Mouse (Mus musculus) forebrain, embryonic 15.5 days (tissue): ENCODE results near the gene Mlip. TPM values are rescaled to one million over a fixed set of nuclear protein-coding genes. Genes with fewer than 3 reads are reported as not detected.
A peak's percentile ranks its signal among the peaks of the same experiment; 100 is the strongest.

Source experiments
- ATAC-seq: fragments of 200-750 bp; cut with Nextera tagmentation; replicated peaks from 2 replicates; pipeline ENCODE4 v1.8.0; 2017; ENCODE audit warnings: mild to moderate bottlenecking, moderate TSS enrichment, moderate library complexity
- H3K27ac ChIP-seq: fragments of 300-500 bp; sonication (generic); replicated peaks from 2 replicates; pipeline ENCODE4 v1.5.1; 2015; ENCODE audit warnings: mild to moderate bottlenecking, inconsistent platforms
- H3K27me3 ChIP-seq: fragments of 300-500 bp; sonication (generic); 2 replicates; pipeline ENCODE4 v1.6.1; 2015; ENCODE audit warnings: inconsistent platforms
- H3K36me3 ChIP-seq: fragments of 300-500 bp; sonication (generic); 2 replicates; pipeline ENCODE4 v1.6.1; 2015; ENCODE audit warnings: mild to moderate bottlenecking, inconsistent platforms
- H3K4me1 ChIP-seq: fragments of 300-500 bp; sonication (generic); 2 replicates; pipeline ENCODE4 v1.6.1; 2015; ENCODE audit warnings: inconsistent platforms
- H3K4me2 ChIP-seq: fragments of 300-500 bp; sonication (generic); replicated peaks from 2 replicates; pipeline ENCODE4 v1.6.1; 2015; ENCODE audit warnings: mild to moderate bottlenecking, inconsistent platforms
- H3K4me3 ChIP-seq: fragments of 300-500 bp; sonication (generic); 2 replicates; pipeline ENCODE4 v1.5.1; 2015; ENCODE audit warnings: mild to moderate bottlenecking, inconsistent platforms
- H3K9ac ChIP-seq: fragments of 300-500 bp; sonication (generic); replicated peaks from 2 replicates; pipeline ENCODE4 v1.6.1; 2015; ENCODE audit warnings: mild to moderate bottlenecking, inconsistent platforms
- H3K9me3 ChIP-seq: fragments of 300-500 bp; sonication (generic); 2 replicates; pipeline ENCODE4 v1.6.1; 2016; ENCODE audit warnings: inconsistent platforms
- WGBS: fragments of 180-500 bp; shearing (Covaris S2); methylation state at CpG from one replicate; pipeline ENCODE4 v1.1.7; 2015; ENCODE audit warnings: mixed read lengths; 5-methylcytosine and 5-hydroxymethylcytosine counted together
- polyA plus RNA-seq: library from polyadenylated mRNA; unstranded; fragments of >200 nt; fragmentation: Nextera tagmentation; extraction: Ambion mirVana; gene quantifications from 2 replicates; pipeline ENCODE4 v1.2.1, GENCODE M21; 2015

Gene Mlip
- polyA plus RNA-seq, 1 experiment from 2014 or later = 5.5 TPM

GRCm38 (mm10) chr9:77340159-77340862, 12.5 kb downstream of the Mlip start:
- 15% methylated on average over 18 of the region's 18 CpGs for WGBS
- H3K9ac ChIP-seq = 0 out of 2 replicates have a peak overlapping the region, but pooled peaks have one; percentile 27
- peak; percentile 84 for ATAC-seq

DNA sequence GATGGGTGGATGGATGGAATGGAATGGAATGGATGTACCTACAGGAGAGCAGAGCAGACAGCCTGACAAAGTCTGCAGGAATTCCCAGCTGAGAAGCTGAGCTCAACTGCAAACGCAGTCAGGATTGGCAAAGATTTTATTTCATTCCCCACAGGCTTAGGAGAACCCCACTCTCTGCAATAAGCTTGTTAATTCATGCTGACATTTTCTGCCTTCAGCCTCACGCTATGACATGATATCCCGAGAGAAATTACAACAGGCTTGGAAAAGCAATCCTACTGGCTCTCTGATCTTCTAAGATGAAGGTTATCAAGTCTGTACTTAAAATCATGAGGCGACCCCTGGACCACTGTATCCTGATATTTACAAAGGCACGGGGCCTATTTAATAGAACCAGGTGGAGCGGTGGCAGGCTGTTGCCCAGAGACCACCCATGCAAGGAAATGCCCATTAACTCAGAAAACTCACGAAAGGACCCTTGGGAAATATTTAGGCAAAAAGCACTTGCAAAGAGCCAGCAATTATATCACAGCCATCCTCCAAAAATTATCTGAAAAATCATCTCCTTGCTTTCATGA, 13.1 kb downstream of the Mlip start:
- Histone ChIP-seq H3K36me3 (no peaks in the 10 kb centered on the region), H3K4me2 (peak overlapping the region; percentile 39), H3K4me1 (peaks cover 15% of the 10 kb centered on the region; the same call in 1 of the 2 replicates), H3K9me3 (no peaks in the 10 kb centered on the region), H3K27ac (peak overlapping the region; percentile 63), H3K9ac (0 out of 2 replicates have a peak overlapping the region, but pooled peaks have one; percentile 27), H3K27me3 (no peaks in the 10 kb centered on the region), H3K4me3 (peak overlapping the region; percentile 31; the same call in 1 of the 2 replicates)
- no peak; the same call in 1 of the 2 replicates for ATAC-seq
- 57% methylated on average over 7 of the region's 7 CpGs for WGBS

More at GRCm38 (mm10) chr9:77340159-77340862, 12.5 kb downstream of the Mlip start:
- no peaks in the 10 kb centered on the region for H3K27me3 ChIP-seq
- H3K4me1 ChIP-seq = peaks cover 15% of the 10 kb centered on the region; the same call in 1 of the 2 replicates
- peak overlapping the region; percentile 63 for H3K27ac ChIP-seq
- no peaks in the 10 kb centered on the region for H3K9me3 ChIP-seq
- H3K36me3 ChIP-seq = no peaks in the 10 kb centered on the region
- H3K4me2 ChIP-seq = peak overlapping the region; percentile 39
- peak overlapping the region; percentile 31 for H3K4me3 ChIP-seq

DNA sequence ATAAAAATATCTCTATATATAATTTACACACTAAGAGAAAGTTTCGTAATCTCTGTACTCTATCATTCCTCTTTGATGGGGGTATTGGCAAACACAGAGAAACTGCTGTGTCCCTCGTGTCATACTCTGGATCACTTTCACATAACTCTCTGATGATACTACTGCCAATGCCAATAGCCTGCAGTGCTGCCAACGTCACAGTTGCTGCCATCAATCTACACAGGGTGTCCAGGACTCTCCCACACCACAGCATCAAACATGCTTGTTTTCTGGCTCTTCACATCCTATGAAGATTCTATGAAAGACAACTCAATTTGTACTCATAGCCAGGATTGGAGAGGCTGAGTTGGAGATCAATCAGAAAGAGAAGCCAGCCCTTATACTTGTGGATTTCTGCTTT, 17.4 kb downstream of the Mlip start:
- H3K27me3 ChIP-seq = no peaks in the 10 kb centered on the region
- no peaks in the 10 kb centered on the region for H3K9me3 ChIP-seq
- no peak overlapping the region for H3K4me3 ChIP-seq
- H3K36me3 ChIP-seq = no peaks in the 10 kb centered on the region
- 74% methylated on average over 3 of the region's 3 CpGs for WGBS
- no peak overlapping the region for H3K4me2 ChIP-seq
- ATAC-seq = peak; percentile 66
- no peak overlapping the region for H3K27ac ChIP-seq
- H3K9ac ChIP-seq = no peak overlapping the region
- peaks cover 10% of the 10 kb centered on the region; the same call in 1 of the 2 replicates for H3K4me1 ChIP-seq

- Histone ChIP-seq H3K27ac (no peak overlapping the region), H3K4me3 (no peak overlapping the region), H3K4me2 (no peak overlapping the region), H3K27me3 (no peaks in the 10 kb centered on the region), H3K9me3 (no peaks in the 10 kb centered on the region), H3K36me3 (no peaks in the 10 kb centered on the region), H3K4me1 (no peaks in the 10 kb centered on the region), H3K9ac (no peak overlapping the region)
- ATAC-seq = no peak
- 94% methylated on average over 3 of the region's 3 CpGs for WGBS
These were observed 34.4 kb downstream of the Mlip start for GRCm38 (mm10) chr9:77318346-77318745.

- no peaks in the 10 kb centered on the region for H3K4me1 ChIP-seq
- H3K36me3 ChIP-seq = no peaks in the 10 kb centered on the region
- H3K27me3 ChIP-seq = no peaks in the 10 kb centered on the region
- ATAC-seq = no peak
- H3K4me3 ChIP-seq = no peak overlapping the region
- no peak overlapping the region for H3K4me2 ChIP-seq
- no peak overlapping the region for H3K9ac ChIP-seq
- 84% methylated on average over 6 of the region's 6 CpGs for WGBS
- no peaks in the 10 kb centered on the region for H3K9me3 ChIP-seq
- H3K27ac ChIP-seq = no peak overlapping the region
These were observed 42.2 kb downstream of the Mlip start for GRCm38 (mm10) chr9:77310548-77310947.

DNA sequence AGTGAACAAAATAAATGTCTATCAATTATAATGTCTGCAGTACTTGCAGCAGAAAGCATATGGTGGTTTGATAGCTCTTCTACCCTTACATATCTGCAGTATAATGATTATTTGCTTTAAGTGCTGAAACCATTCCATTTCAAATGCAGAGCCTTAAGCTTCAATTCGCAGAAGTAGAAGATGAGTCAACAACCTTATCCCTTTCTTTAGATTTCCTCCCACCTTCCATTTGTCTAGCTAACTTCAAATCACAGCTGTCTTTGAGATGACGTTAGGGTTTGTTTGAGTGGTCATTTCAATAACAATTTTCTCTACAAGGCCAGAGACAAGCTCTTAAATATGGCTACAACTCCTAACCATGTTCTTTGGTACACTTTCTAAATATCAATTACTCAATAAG, 47.4 kb downstream of the Mlip start:
- H3K4me1 ChIP-seq = peaks cover 3% of the 10 kb centered on the region; the same call in 1 of the 2 replicates
- H3K4me2 ChIP-seq = no peak overlapping the region
- no peak overlapping the region for H3K4me3 ChIP-seq
- H3K36me3 ChIP-seq = no peaks in the 10 kb centered on the region
- no peak overlapping the region for H3K27ac ChIP-seq
- 88% methylated on average over 2 of the region's 2 CpGs for WGBS
- ATAC-seq = no peak
- H3K27me3 ChIP-seq = no peaks in the 10 kb centered on the region
- no peaks in the 10 kb centered on the region for H3K9me3 ChIP-seq
- H3K9ac ChIP-seq = no peak overlapping the region

GRCm38 (mm10) chr9:77302340-77302739, 50.4 kb downstream of the Mlip start:
- Histone ChIP-seq H3K27me3 (no peaks in the 10 kb centered on the region), H3K27ac (no peak overlapping the region), H3K4me1 (peaks cover 3% of the 10 kb centered on the region; the same call in 1 of the 2 replicates), H3K9ac (no peak overlapping the region), H3K36me3 (no peaks in the 10 kb centered on the region), H3K9me3 (no peaks in the 10 kb centered on the region), H3K4me2 (no peak overlapping the region), H3K4me3 (no peak overlapping the region)
- no peak for ATAC-seq
- WGBS = 53% methylated on average over 8 of the region's 8 CpGs

DNA sequence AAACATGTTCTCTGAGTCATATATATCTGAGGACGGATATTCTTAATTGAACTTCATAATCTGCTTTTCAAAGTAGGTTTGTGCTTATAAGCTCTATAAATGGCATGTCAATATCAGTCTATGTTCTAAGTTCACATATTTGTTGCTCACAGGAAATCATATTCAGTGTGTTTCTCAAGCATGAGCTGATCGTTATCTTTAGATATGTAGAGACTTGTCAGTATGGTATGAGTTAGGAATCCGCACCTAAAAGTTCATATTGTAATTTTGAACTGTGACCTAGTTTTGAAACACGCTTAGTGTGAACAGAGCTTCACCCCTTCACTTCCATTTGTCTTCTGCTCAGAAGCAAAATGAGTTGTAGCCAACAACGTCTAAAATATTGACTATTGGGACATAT, 64.8 kb downstream of the Mlip start:
- H3K4me1 ChIP-seq = no peaks in the 10 kb centered on the region
- no peak overlapping the region for H3K27ac ChIP-seq
- no peak overlapping the region for H3K9ac ChIP-seq
- 97% methylated on average over 5 of the region's 5 CpGs for WGBS
- no peak overlapping the region for H3K4me3 ChIP-seq
- ATAC-seq = no peak
- no peak overlapping the region for H3K4me2 ChIP-seq
- H3K9me3 ChIP-seq = no peaks in the 10 kb centered on the region
- H3K27me3 ChIP-seq = no peaks in the 10 kb centered on the region
- H3K36me3 ChIP-seq = no peaks in the 10 kb centered on the region

- H3K4me1 ChIP-seq = peaks cover 10% of the 10 kb centered on the region
- H3K27ac ChIP-seq = no peak overlapping the region
- H3K4me2 ChIP-seq = no peak overlapping the region
- 59% methylated on average over 5 of the region's 5 CpGs for WGBS
- H3K4me3 ChIP-seq = no peak overlapping the region
- no peaks in the 10 kb centered on the region for H3K27me3 ChIP-seq
- H3K9ac ChIP-seq = no peak overlapping the region
- no peaks in the 10 kb centered on the region for H3K36me3 ChIP-seq
- ATAC-seq = no peak
- no peaks in the 10 kb centered on the region for H3K9me3 ChIP-seq
These were observed 73.4 kb downstream of the Mlip start for GRCm38 (mm10) chr9:77279371-77279770.

- H3K9me3 ChIP-seq = no peaks in the 10 kb centered on the region
- no peak overlapping the region for H3K27ac ChIP-seq
- 20% methylated on average over 3 of the region's 3 CpGs for WGBS
- H3K4me3 ChIP-seq = no peak overlapping the region
- H3K9ac ChIP-seq = no peak overlapping the region
- H3K27me3 ChIP-seq = no peaks in the 10 kb centered on the region
- H3K36me3 ChIP-seq = no peaks in the 10 kb centered on the region
- H3K4me2 ChIP-seq = no peak overlapping the region
- peaks cover 10% of the 10 kb centered on the region for H3K4me1 ChIP-seq
- no peak for ATAC-seq
These were observed 74.7 kb downstream of the Mlip start for GRCm38 (mm10) chr9:77278055-77278454.

GRCm38 (mm10) chr9:77277270-77277669, 75.5 kb downstream of the Mlip start:
- Histone ChIP-seq H3K4me3 (no peak overlapping the region), H3K9ac (no peak overlapping the region), H3K4me1 (peaks cover 10% of the 10 kb centered on the region), H3K9me3 (no peaks in the 10 kb centered on the region), H3K27me3 (no peaks in the 10 kb centered on the region), H3K36me3 (no peaks in the 10 kb centered on the region), H3K27ac (no peak overlapping the region), H3K4me2 (no peak overlapping the region)
- no peak for ATAC-seq
- WGBS = 40% methylated on average over 5 of the region's 5 CpGs

- peak; percentile 82 for ATAC-seq
- H3K36me3 ChIP-seq = no peaks in the 10 kb centered on the region
- H3K27ac ChIP-seq = no peak overlapping the region
- no peak overlapping the region for H3K9ac ChIP-seq
- no peaks in the 10 kb centered on the region for H3K9me3 ChIP-seq
- H3K4me1 ChIP-seq = peaks cover 10% of the 10 kb centered on the region
- 25% methylated on average over 5 of the region's 5 CpGs for WGBS
- H3K4me2 ChIP-seq = no peak overlapping the region
- no peak overlapping the region for H3K4me3 ChIP-seq
- H3K27me3 ChIP-seq = no peaks in the 10 kb centered on the region
These were observed 76.2 kb downstream of the Mlip start for GRCm38 (mm10) chr9:77276451-77277154.
